9 mouse cellular contexts compared by ENCODE assay signal in the genomic region with DNA sequence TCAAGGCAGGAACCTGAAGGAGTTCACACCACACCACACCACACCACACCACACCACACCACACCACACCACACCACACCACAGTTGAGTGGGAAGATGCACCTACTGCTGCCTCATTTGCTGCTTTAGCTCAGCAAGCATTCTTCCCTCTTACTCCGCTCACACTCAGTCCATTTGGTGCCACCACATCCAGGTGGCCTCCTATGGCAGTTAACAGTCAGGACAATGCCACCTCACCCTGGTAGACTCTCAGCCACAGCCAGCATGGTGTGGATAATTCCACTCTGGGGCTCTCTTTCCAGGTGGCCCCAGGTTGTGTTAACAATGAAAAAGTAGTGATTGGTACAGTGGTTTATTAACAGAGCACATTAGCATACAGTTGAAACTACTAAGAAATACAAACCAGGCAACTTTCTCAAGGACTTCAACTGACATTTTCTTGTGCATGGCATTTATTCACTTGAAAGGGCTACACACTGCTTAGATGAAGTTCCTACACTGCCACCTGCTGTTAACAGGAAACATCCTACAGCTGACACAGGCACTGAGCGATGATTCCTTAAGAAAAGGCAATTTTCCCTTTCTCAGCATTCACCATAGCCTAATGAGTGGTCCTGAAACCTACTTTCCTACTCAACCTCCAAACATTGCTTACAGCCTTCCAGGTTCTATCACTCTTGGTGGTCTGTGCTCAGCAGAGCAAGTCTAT. TPM values are rescaled to one million over a fixed set of nuclear protein-coding genes. Genes with fewer than 3 reads are reported as not detected.
DNase-seq lines count a peak whose midpoint lies in the region; ATAC-seq and TF ChIP-seq lines count a peak whose summit lies in the region.
"Had no signal": no experiment of that assay in that cellular context is flagged by ENCODE, and none has a peak within 500 bp of the region (broad histone marks: within the 10 kb centered on the region; RNA-seq: fewer than 3 reads in every experiment).

No protein-coding gene starts in this region.

- peak; percentile 21 to 58; a peak in 2 of 4 replicates for TF ChIP-seq CTCF in CH12.LX (conservative IDR thresholded peaks at IDR 0.05 in 1 of 2, IDR thresholded peaks at IDR 0.05 in 1 of 2; ENCODE audit: low read depth in 2 of 2, low read length in 2 of 2)

- no peak; the same call in 1 of the 2 replicates for ATAC-seq in kidney, embryonic 14.5 days (ENCODE audit: low FRiP score, low TSS enrichment)
- ATAC-seq in midbrain, embryonic 15.5 days (replicated peaks): peak; percentile 72

- H3K36me3 ChIP-seq in kidney, embryonic 14.5 days (ENCODE audit: control insufficient read depth, insufficient read depth, low read length): peaks cover 38% of the 10 kb centered on the region
- H3K36me3 ChIP-seq in CH12.LX (replicated peaks in 1 of 2; ENCODE audit: control insufficient read depth in 1 of 2, insufficient read depth in 1 of 2, low read length in 1 of 2): peaks cover 43 to 83% of the 10 kb centered on the region in 2 experiments
- H3K36me3 ChIP-seq in midbrain, embryonic 15.5 days (replicated peaks): peaks cover 45% of the 10 kb centered on the region

- no peak overlapping the region for H3K27ac ChIP-seq in kidney, embryonic 14.5 days (ENCODE audit: low read depth, low read length)
- no peak overlapping the region for H3K27ac ChIP-seq in CH12.LX (ENCODE audit: insufficient read depth, low read depth)
- no peak overlapping the region for H3K27ac ChIP-seq in midbrain, embryonic 15.5 days
- H3K27ac ChIP-seq: limb, embryonic 15.5 days had no signal

- H3K27me3 ChIP-seq in kidney, embryonic 14.5 days (ENCODE audit: control insufficient read depth, insufficient read depth, low read length): no peaks in the 10 kb centered on the region
- no peaks in the 10 kb centered on the region for H3K27me3 ChIP-seq in CH12.LX (replicated peaks)
- no peaks in the 10 kb centered on the region for H3K27me3 ChIP-seq in midbrain, embryonic 15.5 days (replicated peaks)
- H3K27me3 ChIP-seq: limb, embryonic 15.5 days had no signal

- no peak for TF ChIP-seq EP300 in CH12.LX (IDR thresholded peaks at IDR 0.05; ENCODE audit: low read length)

- no peak for TF ChIP-seq POLR2A in CH12.LX (IDR thresholded peaks at IDR 0.05; ENCODE audit: low read depth, low read length)

- intact Hi-C loops in gastrocnemius, postnatal 14 days (cut with DNase I; ENCODE audit: low total_unique reads): loop anchor here (2.0 kb wide), 1 partner anchor 748 kb away; no protein-coding TSS in a partner anchor

- H3K9ac ChIP-seq in kidney, embryonic 14.5 days (ENCODE audit: low read depth, low read length): no peak overlapping the region
- H3K9ac ChIP-seq in CH12.LX (ENCODE audit: insufficient read depth, low read depth): no peak overlapping the region
- no peak overlapping the region for H3K9ac ChIP-seq in midbrain, embryonic 15.5 days
- H3K9ac ChIP-seq: limb, embryonic 15.5 days had no signal

- peak; percentile 41 for TF ChIP-seq RAD21 in CH12.LX (IDR thresholded peaks at IDR 0.05; ENCODE audit: low read depth, low read length)

- WGBS in kidney, embryonic 14.5 days: 72% methylated on average over 2 of the region's 2 CpGs
- 69% methylated on average over 2 of the region's 2 CpGs for WGBS in midbrain, embryonic 15.5 days

- H3K4me2 ChIP-seq in kidney, embryonic 14.5 days (replicated peaks; ENCODE audit: low read depth, low read length): no peak overlapping the region
- no peak overlapping the region for H3K4me2 ChIP-seq in CH12.LX (ENCODE audit: insufficient read depth, low read depth, poor library complexity, severe bottlenecking)
- H3K4me2 ChIP-seq in midbrain, embryonic 15.5 days: no peak overlapping the region
- H3K4me2 ChIP-seq: limb, embryonic 15.5 days had no signal

- no peaks in the 10 kb centered on the region for H3K9me3 ChIP-seq in kidney, embryonic 14.5 days (ENCODE audit: control insufficient read depth, low read length)
- H3K9me3 ChIP-seq in CH12.LX (replicated peaks; ENCODE audit: low read length): no peaks in the 10 kb centered on the region
- no peaks in the 10 kb centered on the region for H3K9me3 ChIP-seq in midbrain, embryonic 15.5 days
- H3K9me3 ChIP-seq: limb, embryonic 15.5 days had no signal

- no peaks in the 10 kb centered on the region for H3K4me1 ChIP-seq in kidney, embryonic 14.5 days (ENCODE audit: control insufficient read depth, insufficient read depth, low read length)
- H3K4me1 ChIP-seq in CH12.LX (ENCODE audit: control insufficient read depth in 1 of 2, insufficient read depth in 2 of 2): 0 out of 4 replicates have a peak, but pooled peaks cover 0 to 2% of the 10 kb centered on the region in 2 experiments
- H3K4me1 ChIP-seq in midbrain, embryonic 15.5 days: no peaks in the 10 kb centered on the region
- H3K4me1 ChIP-seq: limb, embryonic 15.5 days had no signal

- peak; percentile 58 for DNase-seq in kidney, adult 9 months
- DNase-seq in A20 (ENCODE audit: low read depth, low spot score) (peak; percentile 31), CH12.LX (ENCODE audit: extremely low read depth) (peak; percentile 25)
- peak; percentile 31 for DNase-seq in forelimb bud, embryonic 11.5 days (ENCODE audit: low read depth, low spot score)
- DNase-seq in gastrocnemius, postnatal 14 days: no peak
- no peak for DNase-seq in gastrocnemius, postnatal 25 days

- dilution Hi-C loops in CH12.LX (cut with MboI; ENCODE audit: extremely low pct_ligation_motif_present, extremely low pct_unique_long_range_greater_than_20kb, low sequenced_read_pairs): no loop called here

- H3K79me2 ChIP-seq in CH12.LX (replicated peaks; ENCODE audit: control insufficient read depth, extremely low read depth, insufficient read depth, poor library complexity, severe bottlenecking): no peaks in the 10 kb centered on the region

- in situ Hi-C loops in CH12.LX (cut with MboI; ENCODE audit: low pct_ligation_motif_present, low pct_unique_long_range_greater_than_20kb, low sequenced_read_pairs): no loop called here

- no peak overlapping the region for H3K4me3 ChIP-seq in kidney, embryonic 14.5 days (ENCODE audit: low read length)
- no peak overlapping the region for H3K4me3 ChIP-seq in CH12.LX (replicated peaks in 1 of 3; ENCODE audit: low read depth in 2 of 3, low read length in 2 of 3, poor library complexity in 1 of 3)
- H3K4me3 ChIP-seq in midbrain, embryonic 15.5 days: no peak overlapping the region
- H3K4me3 ChIP-seq: limb, embryonic 15.5 days had no signal

TF ChIP-seq in CH12.LX, 34 proteins besides CTCF, POLR2A, EP300 and RAD21:
- TF ChIP-seq TCF12 (IDR thresholded peaks at IDR 0.05; ENCODE audit: low read depth, low read length) (no peak), SMC3 (IDR thresholded peaks at IDR 0.05; ENCODE audit: low read depth, low read length) (peak; percentile 40), JUND (conservative IDR thresholded peaks at IDR 0.05; ENCODE audit: low read depth, low read length) (no peak)
TF ChIP-seq in CH12.LX: peak in this region for 1.

RNA-seq across cellular contexts. Expression of a gene that starts 12.5 kb away (rescaled TPM):
- polyA plus RNA-seq in kidney, embryonic 14.5 days (2014; fragmentation: Nextera tagmentation; extraction: Ambion mirVana): 33.7 and 52.0 TPM in 2 replicates
- total RNA-seq in CH12.LX (2012; rRNA removed) (17.7 and 18.4 TPM in 2 replicates), CH12.LX (2014; rRNA removed) (25.5 and 25.8 TPM in 2 replicates)
- 15.6 and 15.9 TPM in 2 replicates for polyA plus RNA-seq in CH12.LX (2012; ENCODE audit: insufficient read length, low read depth)
- polyA plus RNA-seq in midbrain, embryonic 15.5 days (2015; fragmentation: Nextera tagmentation; extraction: Ambion mirVana): 59.6 and 63.8 TPM in 2 replicates
- 10 to 100 TPM; 27.7 to 31.5 TPM for total RNA-seq in gastrocnemius, postnatal 14 days (2021)
- 10 to 100 TPM; 29.2 to 33.0 TPM for total RNA-seq in gastrocnemius, postnatal 25 days (2021)

RNA-seq across cellular contexts. Expression of a gene that starts 36.8 kb away (rescaled TPM):
- polyA plus RNA-seq in kidney, embryonic 14.5 days (2014; fragmentation: Nextera tagmentation; extraction: Ambion mirVana): 69.1 and 89.7 TPM in 2 replicates
- total RNA-seq in CH12.LX (2012; rRNA removed) (not detected in 2 replicates), CH12.LX (2014; rRNA removed) (not detected in 2 replicates)
- polyA plus RNA-seq in CH12.LX (2012; ENCODE audit: insufficient read length, low read depth): not detected in 2 replicates
- 64.8 and 65.0 TPM in 2 replicates for polyA plus RNA-seq in midbrain, embryonic 15.5 days (2015; fragmentation: Nextera tagmentation; extraction: Ambion mirVana)
- total RNA-seq in gastrocnemius, postnatal 14 days (2021): 10 to 100 TPM; 29.4 to 33.7 TPM
- total RNA-seq in gastrocnemius, postnatal 25 days (2021): 10 to 100 TPM; 13.9 to 15.4 TPM

Comparison
In these comparisons a context has a peak if more than half of its experiments do, and no peak if none do; other contexts are left out.
1. DNase-seq: peak in kidney, adult 9 months (single experiment), A20 (single experiment), CH12.LX (single experiment) and forelimb bud, embryonic 11.5 days (single experiment); none in gastrocnemius, postnatal 14 days (single experiment) and gastrocnemius, postnatal 25 days (single experiment).
2. RNA of a gene that starts 36.8 kb away (total RNA-seq): 29.4 to 33.7 TPM in gastrocnemius, postnatal 14 days and 13.9 to 15.4 TPM in gastrocnemius, postnatal 25 days; not detected in CH12.LX; every median in the first group is over 10 times any median in the second.